Mouse (Mus musculus) MEL (cell line): ENCODE data around the gene Grid1. TPM values are rescaled to one million over a fixed set of nuclear protein-coding genes. Genes with fewer than 3 reads are reported as not detected.

Experiments
- DNase-seq: peaks from one replicate; pipeline ENCODE4 v3.0.0; 2011; ENCODE audit warnings: low read depth, low spot score
- H3K27ac ChIP-seq: 2 replicates; pipeline ENCODE4 v1.5.1; 2012; ENCODE audit warnings: low read depth, mild to moderate bottlenecking, control low read depth, low read length, moderate library complexity; ENCODE audit not compliant: control insufficient read depth
- H3K27me3 ChIP-seq, 2 experiments: fragments of 150-350 bp in 1 of 2; sonication (generic) in 1 of 2; 2 replicates each; pipeline ENCODE4 v1.6.1; 2012; ENCODE audit warnings: low read length in 2 of 2, mild to moderate bottlenecking in 2 of 2, improper control_type of control experiment in 1 of 2, moderate library complexity in 1 of 2; ENCODE audit not compliant: insufficient read depth in 2 of 2, control insufficient read depth in 1 of 2
- H3K36me3 ChIP-seq, 2 experiments: 2 replicates each; pipeline ENCODE4 v1.6.1; 2012 to 2014; ENCODE audit warnings: low read length in 2 of 2, improper control_type of control experiment in 1 of 2, inconsistent platforms in 1 of 2, mild to moderate bottlenecking in 1 of 2; ENCODE audit not compliant: insufficient read depth in 2 of 2, control insufficient read depth in 1 of 2
- H3K4me1 ChIP-seq, 2 experiments: fragments of 150-350 bp in 1 of 2; sonication (generic) in 1 of 2; 2 replicates each; pipeline ENCODE4 v1.6.1; 2012; ENCODE audit warnings: low read length in 2 of 2, improper control_type of control experiment in 1 of 2, mild to moderate bottlenecking in 1 of 2; ENCODE audit not compliant: insufficient read depth in 2 of 2, control insufficient read depth in 1 of 2
- H3K4me3 ChIP-seq, 2 experiments: fragments of 150-350 bp in 1 of 2; sonication (generic) in 1 of 2; 2 replicates each; pipeline ENCODE4 v1.5.1; 2012; ENCODE audit warnings: low read depth in 2 of 2, low read length in 2 of 2, mild to moderate bottlenecking in 2 of 2, moderate library complexity in 2 of 2, control low read depth in 1 of 2, improper control_type of control experiment in 1 of 2; ENCODE audit not compliant: control insufficient read depth in 1 of 2, insufficient read depth in 1 of 2
- H3K79me2 ChIP-seq: 2 replicates; pipeline ENCODE4 v1.6.1; 2012; ENCODE audit warnings: mild to moderate bottlenecking, low read length, moderate library complexity; ENCODE audit not compliant: control insufficient read depth, poor library complexity, insufficient read depth
- H3K9ac ChIP-seq: 2 replicates; pipeline ENCODE4 v1.6.1; 2012; ENCODE audit warnings: low read depth, mild to moderate bottlenecking, control low read depth, low read length, moderate library complexity; ENCODE audit not compliant: control insufficient read depth, poor library complexity, severe bottlenecking
- H3K9me3 ChIP-seq: fragments of 150-350 bp; sonication (generic); replicated peaks from 2 replicates; pipeline ENCODE4 v1.6.1; 2012; ENCODE audit warnings: mild to moderate bottlenecking, low read length, improper control_type of control experiment, moderate library complexity; ENCODE audit not compliant: insufficient read depth
- CHD1 ChIP-seq: IDR thresholded peaks from 2 replicates; pipeline ENCODE4 v1.6.1; 2012; ENCODE audit warnings: low read depth, mild to moderate bottlenecking, inconsistent platforms, low read length, improper control_type of control experiment
- CTCF ChIP-seq, 3 experiments: IDR thresholded peaks in 2 of 3; conservative IDR thresholded peaks in 1 of 3; 2 replicates each; pipeline ENCODE4 v1.5.1; 2011 to 2012; ENCODE audit warnings: low read length in 3 of 3, low read depth in 2 of 3, mild to moderate bottlenecking in 2 of 3, improper control_type of control experiment in 1 of 3, inconsistent platforms in 1 of 3, mixed read lengths in 1 of 3, moderate library complexity in 1 of 3; ENCODE audit not compliant: control insufficient read depth in 1 of 3, insufficient read depth in 1 of 3, poor library complexity in 1 of 3, severe bottlenecking in 1 of 3
- E2F4 ChIP-seq: IDR thresholded peaks from 2 replicates; pipeline ENCODE4 v1.6.1; 2011; ENCODE audit warnings: low read depth, low read length, improper control_type of control experiment, borderline replicate concordance
- EP300 ChIP-seq, 2 experiments: IDR thresholded peaks; 2 replicates each; pipeline ENCODE4 v1.6.1; 2011; ENCODE audit warnings: improper control_type of control experiment in 2 of 2, low read length in 2 of 2, low read depth in 1 of 2, mild to moderate bottlenecking in 1 of 2
- ETS1 ChIP-seq: IDR thresholded peaks from 2 replicates; pipeline ENCODE4 v1.6.1; 2012; ENCODE audit warnings: low read depth, mild to moderate bottlenecking, inconsistent platforms, low read length, improper control_type of control experiment, moderate library complexity
- GATA1 ChIP-seq: IDR thresholded peaks from 2 replicates; pipeline ENCODE4 v1.6.1; 2011; ENCODE audit warnings: low read depth, low read length, improper control_type of control experiment
- MAFK ChIP-seq: IDR thresholded peaks from 2 replicates; pipeline ENCODE4 v1.6.1; 2011; ENCODE audit warnings: low read depth, mild to moderate bottlenecking, low read length, improper control_type of control experiment, borderline replicate concordance
- MAX ChIP-seq: IDR thresholded peaks from 2 replicates; pipeline ENCODE4 v1.6.1; 2011; ENCODE audit warnings: low read length, improper control_type of control experiment
- MEF2A ChIP-seq: IDR thresholded peaks from 2 replicates; pipeline ENCODE4 v1.6.1; 2014; ENCODE audit warnings: low read depth, mild to moderate bottlenecking, inconsistent platforms, low read length, improper control_type of control experiment; ENCODE audit not compliant: poor library complexity, insufficient replicate concordance, severe bottlenecking; ENCODE audit errors: extremely low read depth
- MYB ChIP-seq: IDR thresholded peaks from 2 replicates; pipeline ENCODE4 v1.6.1; 2011; ENCODE audit warnings: mild to moderate bottlenecking, low read depth, low read length, improper control_type of control experiment
- NELFE ChIP-seq: IDR thresholded peaks from 2 replicates; pipeline ENCODE4 v1.6.1; 2011; ENCODE audit warnings: low read depth, low read length, improper control_type of control experiment
- NRF1 ChIP-seq: IDR thresholded peaks from 2 replicates; pipeline ENCODE4 v1.6.1; 2014; ENCODE audit warnings: low read depth, mild to moderate bottlenecking, inconsistent platforms, low read length, improper control_type of control experiment, moderate library complexity; ENCODE audit not compliant: poor library complexity, insufficient read depth, severe bottlenecking
- POLR2AphosphoS2 ChIP-seq: IDR thresholded peaks from 2 replicates; pipeline ENCODE4 v1.6.1; 2011; ENCODE audit warnings: low read length, improper control_type of control experiment
- RAD21 ChIP-seq: IDR thresholded peaks from 2 replicates; pipeline ENCODE4 v1.6.1; 2011; ENCODE audit warnings: mild to moderate bottlenecking, low read depth, low read length, improper control_type of control experiment
- RCOR1 ChIP-seq: IDR thresholded peaks from 2 replicates; pipeline ENCODE4 v1.6.1; 2012; ENCODE audit warnings: low read depth, mild to moderate bottlenecking, inconsistent platforms, low read length, improper control_type of control experiment
- SIN3A ChIP-seq: IDR thresholded peaks from 2 replicates; pipeline ENCODE4 v1.6.1; 2012; ENCODE audit warnings: low read length, improper control_type of control experiment, inconsistent platforms
- SMC3 ChIP-seq: IDR thresholded peaks from 2 replicates; pipeline ENCODE4 v1.6.1; 2011; ENCODE audit warnings: low read depth, low read length, improper control_type of control experiment
- TAL1 ChIP-seq: IDR thresholded peaks from 2 replicates; pipeline ENCODE4 v1.6.1; 2012; ENCODE audit warnings: mild to moderate bottlenecking, inconsistent platforms, low read length, moderate library complexity, mixed read lengths
- UBTF ChIP-seq: IDR thresholded peaks from 2 replicates; pipeline ENCODE4 v1.6.1; 2012; ENCODE audit warnings: low read depth, mild to moderate bottlenecking, inconsistent platforms, low read length, improper control_type of control experiment, moderate library complexity, borderline replicate concordance; ENCODE audit not compliant: insufficient read depth
- USF1 ChIP-seq: IDR thresholded peaks from 2 replicates; pipeline ENCODE4 v1.6.1; 2014; ENCODE audit warnings: low read depth, mild to moderate bottlenecking, inconsistent platforms, low read length, improper control_type of control experiment, moderate library complexity
- USF2 ChIP-seq, 2 experiments: IDR thresholded peaks; 2 replicates each; pipeline ENCODE4 v1.6.1; 2011 to 2012; ENCODE audit warnings: improper control_type of control experiment in 2 of 2, low read length in 2 of 2, borderline replicate concordance in 1 of 2, inconsistent platforms in 1 of 2, low read depth in 1 of 2, mild to moderate bottlenecking in 1 of 2; ENCODE audit not compliant: insufficient read depth in 1 of 2
- ZC3H11A ChIP-seq: IDR thresholded peaks from 2 replicates; pipeline ENCODE4 v1.6.1; 2012; ENCODE audit warnings: low read depth, mild to moderate bottlenecking, inconsistent platforms, low read length, improper control_type of control experiment
- ZKSCAN1 ChIP-seq: IDR thresholded peaks from 2 replicates; pipeline ENCODE4 v1.6.1; 2012; ENCODE audit warnings: low read depth, mild to moderate bottlenecking, inconsistent platforms, low read length, improper control_type of control experiment, moderate library complexity
- ZMIZ1 ChIP-seq: IDR thresholded peaks from 2 replicates; pipeline ENCODE4 v1.6.1; 2012; ENCODE audit warnings: low read depth, mild to moderate bottlenecking, inconsistent platforms, low read length, improper control_type of control experiment, moderate library complexity
- polyA plus RNA-seq, 2 experiments: library from polyadenylated mRNA; stranded (reverse) in 1 of 2; unstranded in 1 of 2; fragments of >175 nt in 1 of 2; fragments of >200 nt in 1 of 2; gene quantifications; 2 replicates each; pipeline versions ENCODE4 v1.2.1 to v1.2.4; 2012; ENCODE audit warnings: low replicate concordance in 2 of 2, low read depth in 1 of 2; ENCODE audit not compliant: insufficient read length in 2 of 2, insufficient read depth in 1 of 2, missing spikeins in 1 of 2
- total RNA-seq: library from RNA; depleted of rRNA; stranded (reverse); fragments of 300-350 nt; gene quantifications from 2 replicates; pipeline ENCODE4 v1.2.3, GENCODE M21; 2012

Grid1 gene
- total and polyA plus RNA-seq, 3 experiments: not detected

GRCm38 (mm10) chr14:35167451-35167850, 347.5 kb downstream of the Grid1 start:
- H3K9ac ChIP-seq: no peak overlapping the region
- H3K4me1 ChIP-seq: no peaks in the 10 kb centered on the region
- H3K27me3 ChIP-seq: no peaks in the 10 kb centered on the region
- no peaks in the 10 kb centered on the region for H3K36me3 ChIP-seq
- TF ChIP-seq NELFE (no peak), RCOR1 (no peak), USF2 (IDR thresholded peaks at IDR 0.05; ENCODE audit: borderline replicate concordance in 1 of 2, insufficient read depth in 1 of 2, low read depth in 1 of 2, low read length in 2 of 2) (no peak), MAFK (no peak), RAD21 (no peak), SMC3 (no peak), UBTF (no peak), EP300 (IDR thresholded peaks at IDR 0.05; ENCODE audit: low read depth in 1 of 2, low read length in 2 of 2) (no peak), TAL1 (no peak), ZKSCAN1 (no peak), POLR2AphosphoS2 (no peak), MEF2A (no peak), ZC3H11A (no peak), MAX (no peak), GATA1 (no peak), ZMIZ1 (no peak), MYB (no peak), CHD1 (no peak), SIN3A (no peak), ETS1 (no peak)
- H3K4me3 ChIP-seq: no peak overlapping the region
- no peaks in the 10 kb centered on the region for H3K9me3 ChIP-seq
- no peaks in the 10 kb centered on the region for H3K79me2 ChIP-seq
- DNase-seq: no peak
- no peak overlapping the region for H3K27ac ChIP-seq

- H3K4me3 ChIP-seq: no peak overlapping the region
- no peaks in the 10 kb centered on the region for H3K36me3 ChIP-seq
- no peaks in the 10 kb centered on the region for H3K9me3 ChIP-seq
- TF ChIP-seq EP300 (IDR thresholded peaks at IDR 0.05; ENCODE audit: low read depth in 1 of 2, low read length in 2 of 2) (no peak), NRF1 (no peak), E2F4 (no peak), CTCF (IDR thresholded peaks at IDR 0.05 in 2 of 3, conservative IDR thresholded peaks at IDR 0.05 in 1 of 3; ENCODE audit: control insufficient read depth in 1 of 3, insufficient read depth in 1 of 3, low read depth in 2 of 3, low read length in 3 of 3, poor library complexity in 1 of 3, severe bottlenecking in 1 of 3) (no peak), CHD1 (no peak), USF1 (no peak), USF2 (IDR thresholded peaks at IDR 0.05; ENCODE audit: borderline replicate concordance in 1 of 2, insufficient read depth in 1 of 2, low read depth in 1 of 2, low read length in 2 of 2) (no peak)
- TF ChIP-seq, all 39 proteins: peak for 0
- DNase-seq: no peak
- no peak overlapping the region for H3K27ac ChIP-seq
- no peaks in the 10 kb centered on the region for H3K4me1 ChIP-seq
- no peaks in the 10 kb centered on the region for H3K79me2 ChIP-seq
- H3K9ac ChIP-seq: no peak overlapping the region
- H3K27me3 ChIP-seq: no peaks in the 10 kb centered on the region
Observed at GRCm38 (mm10) chr14:35173861-35174260, 354.0 kb downstream of the Grid1 start.
